Mouse (Mus musculus): ENCODE results near the gene Rtn2.

Rtn2 gene

GRCm38 (mm10) chr7:19282385-19282784, at the start of gene Rtn2:
Rtn2 (plus strand) TSS chr7:19282624.
- peak; percentile 92 to 94 for DNase-seq

- no peak for DNase-seq
Observed at GRCm38 (mm10) chr7:19234652-19235051, 47.8 kb upstream of the Rtn2 start.

GRCm38 (mm10) chr7:19235092-19235671, 47.2 kb upstream of the Rtn2 start:
- DNase-seq = no peak

GRCm38 (mm10) chr7:19236411-19236810, 46.0 kb upstream of the Rtn2 start:
- peak in 1 of 2 experiments; percentile 26 for DNase-seq

GRCm38 (mm10) chr7:19238344-19238743, 44.1 kb upstream of the Rtn2 start:
- no peak for DNase-seq

GRCm38 (mm10) chr7:19239423-19239822, 43.0 kb upstream of the Rtn2 start:
- DNase-seq = peak; percentile 91 to 93

GRCm38 (mm10) chr7:19239986-19240385, 42.4 kb upstream of the Rtn2 start:
- no peak for DNase-seq

GRCm38 (mm10) chr7:19240905-19241463, 41.4 kb upstream of the Rtn2 start:
- DNase-seq = peak in 1 of 2 experiments; percentile 44

GRCm38 (mm10) chr7:19242005-19242404, 40.4 kb upstream of the Rtn2 start:
- no peak for DNase-seq

GRCm38 (mm10) chr7:19243858-19244257, 38.6 kb upstream of the Rtn2 start:
- no peak for DNase-seq

GRCm38 (mm10) chr7:19245083-19245482, 37.3 kb upstream of the Rtn2 start:
- DNase-seq = no peak

GRCm38 (mm10) chr7:19246855-19247254, 35.6 kb upstream of the Rtn2 start:
- DNase-seq = no peak

GRCm38 (mm10) chr7:19247511-19247910, 34.9 kb upstream of the Rtn2 start:
- DNase-seq = no peak

- DNase-seq = no peak
Observed at GRCm38 (mm10) chr7:19252078-19252477, 30.3 kb upstream of the Rtn2 start.

- no peak for DNase-seq
Observed at GRCm38 (mm10) chr7:19253437-19253836, 29.0 kb upstream of the Rtn2 start.

GRCm38 (mm10) chr7:19255395-19255794, 27.0 kb upstream of the Rtn2 start:
- no peak for DNase-seq

- DNase-seq = no peak
Observed at GRCm38 (mm10) chr7:19256567-19256966, 25.9 kb upstream of the Rtn2 start.

GRCm38 (mm10) chr7:19257390-19258022, 24.9 kb upstream of the Rtn2 start:
- DNase-seq = no peak

- peak; percentile 42 to 44 for DNase-seq
Observed at GRCm38 (mm10) chr7:19258336-19258735, 24.1 kb upstream of the Rtn2 start.

GRCm38 (mm10) chr7:19265147-19265546, 17.3 kb upstream of the Rtn2 start:
- DNase-seq = peak; percentile 55 to 58

GRCm38 (mm10) chr7:19265928-19266822, 16.2 kb upstream of the Rtn2 start:
- DNase-seq = no peak

GRCm38 (mm10) chr7:19267051-19267450, 15.4 kb upstream of the Rtn2 start:
- no peak for DNase-seq

- no peak for DNase-seq
Observed at GRCm38 (mm10) chr7:19268993-19269681, 13.3 kb upstream of the Rtn2 start.
